Mouse (Mus musculus): ENCODE data around the gene Ext2. TPM values are rescaled to one million over a fixed set of nuclear protein-coding genes. Genes with fewer than 3 reads are reported as not detected.

The Ext2 gene
- total and polyA plus RNA-seq, 3 experiments: 28.9 to 44.0 (median 43.8) TPM

DNA sequence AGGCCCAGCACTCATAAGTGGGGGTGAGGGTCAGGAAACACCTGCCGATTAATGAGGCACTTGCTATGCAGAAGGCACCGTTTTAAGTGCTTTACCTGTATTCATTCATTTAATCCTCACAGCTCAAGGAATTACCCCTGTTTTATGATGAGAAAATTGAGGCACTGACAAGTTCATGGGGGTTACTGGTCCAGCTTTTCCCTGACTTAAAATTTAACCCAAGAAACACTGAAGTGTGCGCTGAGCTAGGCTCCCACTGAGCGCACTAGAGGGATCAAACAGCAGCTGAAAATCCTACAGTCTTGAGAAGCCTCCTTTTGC lies 49.6 kb downstream of the Ext2 start:
- TF ChIP-seq CTCF (IDR thresholded peaks at IDR 0.05) (no peak), EP300 (IDR thresholded peaks at IDR 0.05; ENCODE audit: insufficient read depth, low read depth, low read length) (no peak), POLR2A (IDR thresholded peaks at IDR 0.05; ENCODE audit: insufficient read depth, low read depth, low read length) (no peak)
- Histone ChIP-seq H3K4me1 (ENCODE audit: control insufficient read depth, insufficient read depth, low read length) (peaks cover 4% of the 10 kb centered on the region), H3K79me2 (replicated peaks; ENCODE audit: control insufficient read depth, insufficient read depth, low read length) (no peaks in the 10 kb centered on the region), H3K27me3 (ENCODE audit: control insufficient read depth, insufficient read depth, low read length) (no peaks in the 10 kb centered on the region), H3K9ac (ENCODE audit: low read depth, low read length) (no peak overlapping the region), H3K36me3 (ENCODE audit: control insufficient read depth, insufficient read depth, low read length) (no peaks in the 10 kb centered on the region), H3K27ac (no peak overlapping the region), H3K4me3 (no peak overlapping the region)
- DNase-seq: no peak
- WGBS: 58% methylated on average over 4 of the region's 4 CpGs
- intact Hi-C loops (cut with DNase I): loop anchor here (5.0 kb wide), 1 partner anchor 45 kb away; no protein-coding TSS in a partner anchor

DNA sequence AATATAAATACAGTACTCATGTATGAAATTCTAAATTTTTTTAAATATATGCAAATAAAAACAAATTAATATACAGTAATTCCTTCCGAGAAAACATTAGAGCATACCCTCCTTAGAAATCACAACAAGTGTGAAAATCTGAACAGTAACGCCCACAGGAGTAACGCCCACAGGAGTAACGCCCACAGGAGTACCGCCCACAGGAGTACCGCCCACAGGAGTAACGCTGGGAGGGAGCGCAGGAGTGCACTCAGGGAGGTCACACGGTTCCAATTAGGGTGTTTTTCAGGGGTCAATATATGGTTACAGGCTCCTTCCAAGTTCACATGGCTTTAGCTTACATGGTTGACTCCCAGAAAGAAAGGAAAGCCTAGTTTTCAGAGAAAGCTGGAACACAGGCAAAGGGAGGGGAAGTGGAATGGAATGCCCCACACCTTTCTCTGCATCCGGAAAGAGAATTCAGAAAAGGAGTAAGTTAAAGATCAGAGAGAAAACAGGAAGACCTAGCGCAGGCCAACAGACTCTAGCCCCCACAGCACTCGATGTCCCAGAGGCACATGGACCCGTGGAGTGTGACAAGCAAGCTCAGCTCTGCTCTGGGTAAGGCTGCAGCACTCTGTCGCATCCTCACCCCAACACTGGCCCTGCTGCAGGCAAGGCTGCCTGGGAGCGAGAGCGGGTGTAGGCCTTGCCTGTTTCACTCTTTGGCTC lies 50.2 kb downstream of the Ext2 start:
- Histone ChIP-seq H3K27me3 (ENCODE audit: control insufficient read depth, insufficient read depth, low read length) (no peaks in the 10 kb centered on the region), H3K27ac (no peak overlapping the region), H3K79me2 (replicated peaks; ENCODE audit: control insufficient read depth, insufficient read depth, low read length) (no peaks in the 10 kb centered on the region), H3K4me3 (no peak overlapping the region), H3K9ac (ENCODE audit: low read depth, low read length) (no peak overlapping the region), H3K4me1 (ENCODE audit: control insufficient read depth, insufficient read depth, low read length) (peaks cover 4% of the 10 kb centered on the region), H3K36me3 (ENCODE audit: control insufficient read depth, insufficient read depth, low read length) (no peaks in the 10 kb centered on the region)
- WGBS: 51% methylated on average over 16 of the region's 16 CpGs
- no peak for TF ChIP-seq EP300 (IDR thresholded peaks at IDR 0.05; ENCODE audit: insufficient read depth, low read depth, low read length)
- no peak for TF ChIP-seq CTCF (IDR thresholded peaks at IDR 0.05)
- no peak for TF ChIP-seq POLR2A (IDR thresholded peaks at IDR 0.05; ENCODE audit: insufficient read depth, low read depth, low read length)
- intact Hi-C loops (cut with DNase I): loop anchor here (5.0 kb wide), 1 partner anchor 45 kb away; no protein-coding TSS in a partner anchor
- no peak for DNase-seq

DNA sequence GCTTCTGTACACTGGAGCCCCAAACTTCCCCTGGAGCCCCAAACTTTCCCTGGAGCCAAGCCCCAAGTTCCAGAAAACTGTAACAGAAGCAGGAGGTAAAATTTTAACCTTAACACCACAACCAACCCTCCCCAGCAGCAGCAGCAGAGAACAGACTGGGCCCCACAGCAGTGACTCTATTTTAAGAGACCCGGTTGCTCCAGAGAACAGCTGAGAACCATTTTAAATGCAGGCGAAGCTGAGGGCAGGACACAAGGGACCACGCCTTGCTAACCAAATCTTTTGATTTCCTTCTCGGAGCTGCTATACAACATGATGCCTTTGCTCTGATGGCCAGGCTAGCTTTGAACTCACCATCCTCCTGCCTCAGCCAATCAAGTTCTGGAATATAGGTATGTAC lies 51.5 kb downstream of the Ext2 start:
- no peak overlapping the region for H3K9ac ChIP-seq (ENCODE audit: low read depth, low read length)
- 64% methylated on average over 4 of the region's 4 CpGs for WGBS
- intact Hi-C loops (cut with DNase I): loop anchor here (5.0 kb wide), 1 partner anchor 44 kb away; no protein-coding TSS in a partner anchor
- no peaks in the 10 kb centered on the region for H3K36me3 ChIP-seq (ENCODE audit: control insufficient read depth, insufficient read depth, low read length)
- DNase-seq: no peak
- H3K4me1 ChIP-seq (ENCODE audit: control insufficient read depth, insufficient read depth, low read length): peaks cover 4% of the 10 kb centered on the region
- H3K27ac ChIP-seq: no peak overlapping the region
- TF ChIP-seq POLR2A (IDR thresholded peaks at IDR 0.05; ENCODE audit: insufficient read depth, low read depth, low read length) (no peak), EP300 (IDR thresholded peaks at IDR 0.05; ENCODE audit: insufficient read depth, low read depth, low read length) (no peak), CTCF (IDR thresholded peaks at IDR 0.05) (no peak)
- no peaks in the 10 kb centered on the region for H3K27me3 ChIP-seq (ENCODE audit: control insufficient read depth, insufficient read depth, low read length)
- H3K4me3 ChIP-seq: no peak overlapping the region
- no peaks in the 10 kb centered on the region for H3K79me2 ChIP-seq (replicated peaks; ENCODE audit: control insufficient read depth, insufficient read depth, low read length)

DNA sequence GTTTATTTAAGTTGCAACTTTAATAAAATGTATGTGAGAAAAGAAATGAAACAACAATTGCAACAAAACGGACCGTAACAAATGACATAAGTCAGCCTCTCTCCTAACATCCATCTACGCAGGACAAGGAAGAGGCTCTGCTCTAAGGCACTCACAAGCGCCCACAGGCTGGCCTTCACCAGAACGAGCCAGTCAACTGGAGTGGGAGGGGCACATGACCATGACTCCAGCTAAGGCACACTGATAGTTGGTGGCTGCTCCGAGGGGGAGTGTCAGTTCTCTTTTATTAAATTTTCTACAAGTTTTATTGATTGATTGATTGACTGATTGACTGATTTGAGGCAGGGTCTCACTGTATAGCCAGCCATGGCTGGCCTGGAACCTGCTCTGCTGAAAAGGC lies 52.5 kb downstream of the Ext2 start:
- intact Hi-C loops (cut with DNase I): loop anchor here (5.0 kb wide), 1 partner anchor 43 kb away; no protein-coding TSS in a partner anchor
- 93% methylated on average over 6 of the region's 6 CpGs for WGBS
- no peak overlapping the region for H3K9ac ChIP-seq (ENCODE audit: low read depth, low read length)

DNA sequence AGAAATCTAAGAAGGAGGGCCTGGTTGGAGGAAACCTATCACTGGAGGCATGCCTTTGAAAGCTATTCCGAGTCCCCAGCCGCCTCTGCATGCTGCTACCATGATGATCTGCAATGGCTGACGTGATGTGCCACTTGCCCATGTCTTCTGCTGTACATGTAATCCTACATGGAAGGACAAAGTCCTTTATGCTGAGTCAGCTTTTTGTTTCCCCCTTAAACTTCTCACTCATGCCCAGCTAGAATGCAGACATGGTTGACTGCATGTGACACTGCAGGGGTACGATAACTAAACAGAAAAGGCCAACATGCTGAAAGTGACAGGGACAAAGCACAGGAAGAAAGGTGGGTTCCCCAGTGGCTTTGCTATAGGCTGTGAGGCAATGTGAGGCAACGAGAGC lies 56.6 kb downstream of the Ext2 start:
- Histone ChIP-seq H3K27me3 (ENCODE audit: control insufficient read depth, insufficient read depth, low read length) (no peaks in the 10 kb centered on the region), H3K36me3 (ENCODE audit: control insufficient read depth, insufficient read depth, low read length) (no peaks in the 10 kb centered on the region), H3K79me2 (replicated peaks; ENCODE audit: control insufficient read depth, insufficient read depth, low read length) (no peaks in the 10 kb centered on the region), H3K9ac (ENCODE audit: low read depth, low read length) (no peak overlapping the region), H3K4me3 (no peak overlapping the region), H3K4me1 (ENCODE audit: control insufficient read depth, insufficient read depth, low read length) (no peaks in the 10 kb centered on the region), H3K27ac (no peak overlapping the region)
- WGBS: 96% methylated on average over 5 of the region's 5 CpGs
- intact Hi-C loops (cut with DNase I): no loop called here
- DNase-seq: no peak
- TF ChIP-seq POLR2A (IDR thresholded peaks at IDR 0.05; ENCODE audit: insufficient read depth, low read depth, low read length): no peak
- TF ChIP-seq CTCF (IDR thresholded peaks at IDR 0.05): no peak
- no peak for TF ChIP-seq EP300 (IDR thresholded peaks at IDR 0.05; ENCODE audit: insufficient read depth, low read depth, low read length)

More for the DNA sequence above, 52.5 kb downstream of the Ext2 start:
- TF ChIP-seq POLR2A (IDR thresholded peaks at IDR 0.05; ENCODE audit: insufficient read depth, low read depth, low read length) (no peak), EP300 (IDR thresholded peaks at IDR 0.05; ENCODE audit: insufficient read depth, low read depth, low read length) (no peak), CTCF (IDR thresholded peaks at IDR 0.05) (no peak)
- no peak for DNase-seq
- Histone ChIP-seq H3K79me2 (replicated peaks; ENCODE audit: control insufficient read depth, insufficient read depth, low read length) (no peaks in the 10 kb centered on the region), H3K36me3 (ENCODE audit: control insufficient read depth, insufficient read depth, low read length) (no peaks in the 10 kb centered on the region), H3K4me1 (ENCODE audit: control insufficient read depth, insufficient read depth, low read length) (peaks cover 4% of the 10 kb centered on the region), H3K27me3 (ENCODE audit: control insufficient read depth, insufficient read depth, low read length) (no peaks in the 10 kb centered on the region), H3K27ac (no peak overlapping the region), H3K4me3 (no peak overlapping the region)

DNA sequence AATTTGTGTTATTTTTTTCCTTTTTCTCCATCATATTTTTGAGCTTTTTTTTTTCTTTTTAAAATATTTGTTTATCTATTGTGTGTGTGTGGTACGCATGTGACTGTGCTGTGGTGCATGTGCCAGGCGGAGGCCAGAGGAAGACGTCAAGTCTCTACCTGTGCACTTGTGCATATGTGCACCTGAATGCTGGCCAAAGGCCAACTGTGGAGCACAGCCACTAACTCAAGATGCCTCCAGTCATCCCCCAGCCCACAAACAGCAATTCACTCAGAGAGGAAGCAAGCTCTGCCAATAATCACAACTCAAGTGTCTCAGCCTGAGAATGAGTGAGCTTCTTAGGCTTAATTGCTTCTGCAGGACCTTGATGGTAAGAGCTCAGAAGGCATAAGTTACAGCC lies 58.2 kb downstream of the Ext2 start:
- no peaks in the 10 kb centered on the region for H3K27me3 ChIP-seq (ENCODE audit: control insufficient read depth, insufficient read depth, low read length)
- H3K36me3 ChIP-seq (ENCODE audit: control insufficient read depth, insufficient read depth, low read length): no peaks in the 10 kb centered on the region
- H3K27ac ChIP-seq: no peak overlapping the region
- H3K4me1 ChIP-seq (ENCODE audit: control insufficient read depth, insufficient read depth, low read length): no peaks in the 10 kb centered on the region
- intact Hi-C loops (cut with DNase I): no loop called here
- H3K79me2 ChIP-seq (replicated peaks; ENCODE audit: control insufficient read depth, insufficient read depth, low read length): no peaks in the 10 kb centered on the region
- H3K4me3 ChIP-seq: no peak overlapping the region
- WGBS: 83% methylated on average over 3 of the region's 3 CpGs
- DNase-seq: no peak
- TF ChIP-seq EP300 (IDR thresholded peaks at IDR 0.05; ENCODE audit: insufficient read depth, low read depth, low read length): no peak
- no peak for TF ChIP-seq POLR2A (IDR thresholded peaks at IDR 0.05; ENCODE audit: insufficient read depth, low read depth, low read length)
- TF ChIP-seq CTCF (IDR thresholded peaks at IDR 0.05): no peak
- H3K9ac ChIP-seq (ENCODE audit: low read depth, low read length): no peak overlapping the region

Data from heart, adult 2 months (tissue).